Mouse (Mus musculus): ENCODE measurements around the gene Col15a1.

Gene Col15a1

DNA sequence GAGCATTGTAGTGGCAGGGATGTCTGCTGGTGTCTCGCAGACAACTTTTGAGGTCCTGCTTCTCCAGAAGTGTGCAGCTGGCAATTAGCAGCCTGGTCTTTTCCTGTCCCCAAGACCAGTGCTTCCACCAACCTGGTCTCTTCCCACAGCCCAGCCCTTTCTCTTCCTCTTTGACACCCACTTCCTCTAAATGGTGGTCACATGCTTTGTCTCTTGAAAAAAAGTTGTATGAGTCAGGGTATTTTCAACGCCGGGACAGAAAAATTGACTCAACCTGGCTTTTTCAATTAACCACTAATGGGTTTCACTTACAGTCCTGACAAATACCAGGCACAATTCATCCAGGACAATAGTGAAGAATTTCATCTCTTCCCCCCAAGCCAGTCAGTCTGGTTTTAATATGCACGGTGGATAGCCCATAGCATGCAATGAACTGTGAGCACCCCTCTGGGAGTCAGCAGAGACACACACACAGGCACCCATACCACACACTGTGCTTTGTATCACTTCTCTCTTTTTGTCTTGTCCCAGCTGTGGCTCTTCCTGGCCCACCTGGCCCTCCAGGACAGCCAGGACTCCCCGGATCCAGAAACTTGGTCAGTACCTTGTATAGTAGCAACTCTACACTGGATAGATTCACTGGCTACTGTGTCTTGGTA is 95.5 kb downstream of the Col15a1 start:
- CTCF ChIA-PET, result no interaction called here

DNA sequence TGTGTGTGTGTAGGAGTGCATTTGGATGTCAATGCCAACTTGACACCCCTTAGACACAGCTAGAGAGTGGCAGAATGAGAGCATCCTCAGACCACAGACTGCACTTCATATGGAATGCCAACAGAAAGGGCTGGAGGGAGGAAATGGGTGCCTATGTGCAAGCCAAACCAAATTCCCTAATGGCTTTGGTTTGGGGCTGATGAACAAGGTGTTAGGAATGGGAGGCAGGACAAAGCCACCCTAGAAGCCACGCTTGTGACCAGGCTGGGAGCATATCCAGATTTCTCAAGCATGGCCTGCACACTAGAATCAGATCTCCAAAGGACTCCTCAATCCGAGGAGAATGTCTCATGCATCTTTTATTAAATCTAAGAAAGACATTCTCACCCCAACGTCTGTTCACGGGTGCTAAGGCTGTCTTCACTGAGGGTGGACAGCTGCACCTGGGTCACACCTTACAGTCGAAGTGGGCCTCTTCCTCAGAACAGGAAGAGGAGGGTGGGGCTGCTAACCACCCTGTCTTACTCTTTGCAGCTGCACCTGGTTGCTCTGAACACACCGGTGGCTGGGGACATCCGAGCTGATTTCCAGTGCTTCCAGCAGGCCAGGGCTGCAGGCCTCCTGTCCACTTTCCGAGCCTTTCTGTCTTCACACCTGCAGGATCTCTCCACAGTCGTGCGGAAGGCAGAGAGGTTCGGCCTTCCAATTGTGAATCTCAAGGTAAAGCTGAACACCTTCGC is 102.1 kb downstream of the Col15a1 start:
- CTCF ChIA-PET, result interaction anchor here (0.6 kb wide), 1 partner anchor 11 kb away, joined by 3 read pairs; no protein-coding TSS in a partner anchor

DNA sequence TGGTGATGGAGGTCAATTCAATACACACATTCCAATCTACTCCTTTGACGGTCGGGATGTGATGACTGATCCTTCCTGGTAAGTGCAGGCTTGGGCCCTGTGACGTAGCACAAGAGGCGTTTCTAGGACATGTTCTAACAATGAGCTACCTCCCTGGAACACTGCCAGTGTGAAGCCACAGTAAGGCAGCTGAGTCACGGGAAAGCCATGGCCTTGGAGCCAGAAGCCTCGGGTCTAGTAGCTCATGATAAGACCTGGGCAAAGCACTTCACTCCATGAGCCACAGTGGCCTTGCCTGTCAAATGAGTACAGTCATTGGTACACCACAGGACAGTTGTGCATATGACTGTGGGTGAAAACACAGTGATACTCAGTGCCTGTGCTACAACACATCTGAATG is 102.9 kb downstream of the Col15a1 start:
- CTCF ChIA-PET, result no interaction called here

DNA sequence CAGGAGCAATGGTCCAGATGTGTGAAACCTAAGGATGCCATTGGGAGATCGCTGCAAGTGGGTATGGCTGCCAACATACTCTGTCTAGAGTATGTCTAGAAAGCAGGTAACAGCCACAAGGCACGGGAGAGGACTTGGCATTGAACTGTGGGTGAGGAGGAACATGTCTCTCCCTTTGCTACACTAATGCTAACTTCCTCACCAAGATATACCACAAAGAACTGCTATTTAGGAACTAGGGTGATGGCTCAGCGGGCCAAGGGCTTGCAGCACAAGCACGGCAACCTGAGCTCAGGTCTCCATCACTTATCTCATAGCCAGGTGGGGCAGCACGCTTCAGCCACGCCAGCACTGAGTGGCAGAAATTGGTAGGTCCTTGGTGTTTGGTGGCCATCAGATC is 103.5 kb downstream of the Col15a1 start:
- CTCF ChIA-PET, result no interaction called here

DNA sequence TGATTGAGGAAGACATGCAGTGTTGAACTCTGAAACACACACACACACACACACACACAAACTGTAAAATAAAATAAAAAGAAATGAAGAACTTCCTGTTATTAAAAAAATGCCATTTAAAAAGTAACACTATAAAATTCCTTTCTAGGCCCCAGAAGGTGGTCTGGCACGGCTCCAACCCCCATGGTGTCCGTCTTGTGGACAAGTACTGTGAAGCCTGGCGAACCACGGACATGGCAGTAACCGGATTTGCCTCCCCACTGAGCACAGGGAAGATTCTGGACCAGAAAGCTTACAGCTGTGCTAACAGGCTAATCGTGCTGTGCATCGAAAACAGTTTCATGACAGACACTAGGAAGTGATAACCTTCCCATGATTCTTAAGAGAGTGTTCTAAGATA is 104.0 kb downstream of the Col15a1 start:
- CTCF ChIA-PET, result no interaction called here

DNA sequence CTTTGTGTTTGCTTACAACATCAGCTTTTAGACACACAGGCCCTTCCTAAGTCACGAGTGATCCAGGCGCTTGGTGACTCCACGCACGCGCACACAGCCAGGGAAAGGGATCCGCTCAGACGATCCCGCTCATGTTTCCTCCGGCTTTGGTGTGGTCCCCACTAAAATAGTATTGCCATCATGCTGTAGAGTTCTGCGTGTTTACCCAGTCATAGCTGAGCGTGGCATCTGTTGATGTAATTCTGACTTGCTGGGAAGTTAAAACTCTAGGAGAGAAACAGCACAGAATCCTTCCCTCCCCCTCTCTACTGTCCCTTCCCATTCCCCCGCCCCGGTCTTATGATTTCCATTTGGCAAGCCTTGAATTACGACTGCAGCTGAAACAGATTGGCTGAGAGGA is 104.7 kb downstream of the Col15a1 start:
- CTCF ChIA-PET, result no interaction called here

DNA sequence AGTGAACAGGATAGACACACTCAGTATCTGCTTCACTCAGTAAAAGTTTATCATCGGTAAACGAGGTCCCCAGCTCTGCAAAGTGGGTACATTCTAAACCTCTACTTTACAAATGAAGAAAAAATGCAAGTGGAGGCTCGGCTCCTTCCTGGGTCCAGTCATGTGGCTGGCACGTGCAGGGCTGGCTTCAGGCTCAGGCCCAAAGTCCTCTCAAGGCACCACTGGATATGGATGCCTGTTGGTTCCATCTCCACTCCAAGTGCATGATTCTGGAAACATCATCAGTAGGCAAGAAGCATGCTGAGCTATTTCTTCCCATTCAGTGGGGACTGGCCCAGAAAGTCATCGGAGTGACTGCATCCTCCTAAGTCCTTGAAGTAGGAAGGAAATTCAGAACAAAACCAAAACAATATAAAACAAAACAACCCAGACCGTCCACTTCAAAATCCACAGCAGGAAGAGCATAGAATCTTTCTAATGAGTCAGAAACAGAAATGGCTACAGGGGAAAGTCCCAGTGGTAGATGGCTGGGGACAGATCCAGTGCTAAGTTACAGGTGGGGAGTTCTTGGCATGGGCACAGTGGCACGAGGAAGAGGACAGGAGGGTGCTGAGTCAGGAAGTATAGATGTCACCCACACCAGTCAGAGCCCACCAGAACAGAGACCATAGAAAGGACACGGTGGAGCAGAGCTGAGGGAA is 105.9 kb downstream of the Col15a1 start:
- CTCF ChIA-PET, result no interaction called here

DNA sequence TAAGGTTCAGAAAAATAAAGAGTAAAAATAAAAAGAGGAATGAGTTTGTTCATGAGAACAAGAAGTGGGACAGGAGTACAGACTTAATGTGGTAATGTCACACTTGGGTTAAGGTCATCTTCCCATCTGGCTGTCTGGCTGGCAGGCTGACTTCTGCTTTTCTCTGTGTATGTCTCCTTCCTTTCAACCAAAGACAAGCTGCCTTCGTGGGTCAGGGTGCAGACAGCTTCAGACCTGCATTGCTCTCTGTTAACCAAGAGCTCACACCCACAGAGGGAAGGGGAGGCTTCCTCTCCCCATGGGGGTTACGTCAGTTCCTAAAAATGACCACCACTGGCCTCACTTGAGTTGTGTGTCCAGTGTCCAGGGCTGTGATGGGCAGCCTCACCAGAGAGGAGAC is 107.5 kb downstream of the Col15a1 start:
- CTCF ChIA-PET, result interaction anchor here (0.7 to 1.1 kb wide), 2 partner anchors 13 to 14 kb away, joined by 3 read pairs; no protein-coding TSS in a partner anchor

DNA sequence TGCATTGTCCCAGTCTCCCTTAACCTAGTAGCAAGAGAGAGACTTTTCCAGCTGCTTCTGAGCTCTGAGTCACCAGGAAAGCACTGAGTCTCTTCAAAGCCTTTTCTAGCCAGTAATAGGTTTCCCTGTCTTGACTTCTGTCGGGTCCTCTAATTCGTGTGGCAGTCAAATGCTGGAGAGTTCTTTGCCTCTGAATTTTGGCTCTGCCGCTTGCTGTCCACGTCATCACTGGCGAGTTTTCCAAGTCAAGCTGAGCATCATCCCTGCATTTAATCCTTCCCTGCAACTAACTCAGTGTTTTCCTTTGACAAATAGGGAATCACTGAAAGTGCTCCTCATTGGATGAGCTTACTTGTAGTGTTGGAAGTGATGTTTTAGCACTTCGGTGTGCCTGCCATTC is 108.5 kb downstream of the Col15a1 start:
- CTCF ChIA-PET, result no interaction called here

DNA sequence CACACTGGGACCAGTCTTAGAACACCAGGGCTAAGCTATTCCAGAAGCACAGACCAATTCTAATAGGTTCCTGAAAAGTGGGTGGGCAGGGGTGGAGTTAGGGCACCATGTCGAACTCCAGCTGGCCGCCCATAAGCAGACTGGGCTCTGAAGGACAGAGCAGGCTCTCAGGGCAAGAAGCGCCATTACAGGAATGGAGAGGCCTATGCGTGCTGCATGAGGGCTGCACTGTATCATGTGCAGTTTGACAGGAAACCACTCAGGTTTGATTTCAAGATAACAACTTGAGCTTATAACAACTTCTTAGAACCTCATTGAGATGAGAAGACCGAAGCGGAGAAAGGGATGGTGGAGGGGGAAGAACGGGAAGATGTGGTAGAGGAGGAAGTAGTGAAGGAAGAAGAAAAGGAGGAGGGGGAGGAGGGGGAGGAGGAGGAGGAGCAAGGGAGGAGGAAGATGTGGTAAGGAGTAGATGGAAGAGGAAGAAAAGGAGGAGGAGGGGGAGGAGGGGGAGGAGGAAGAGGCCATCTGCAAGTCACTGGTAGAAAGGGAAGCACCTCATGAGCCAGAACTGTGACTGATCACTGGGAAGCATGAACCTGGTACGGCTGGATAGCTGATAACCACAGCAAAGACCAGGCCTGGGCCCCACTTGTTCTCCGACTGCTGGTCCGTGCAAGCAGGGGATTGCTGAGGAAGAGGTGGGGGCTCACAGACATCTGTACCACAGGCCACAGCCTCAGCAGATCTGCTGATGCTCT is 111.8 kb downstream of the Col15a1 start:
- CTCF ChIA-PET, result interaction anchor here (1.1 kb wide), 1 partner anchor 10 kb away, joined by 3 read pairs; no protein-coding TSS in a partner anchor

DNA sequence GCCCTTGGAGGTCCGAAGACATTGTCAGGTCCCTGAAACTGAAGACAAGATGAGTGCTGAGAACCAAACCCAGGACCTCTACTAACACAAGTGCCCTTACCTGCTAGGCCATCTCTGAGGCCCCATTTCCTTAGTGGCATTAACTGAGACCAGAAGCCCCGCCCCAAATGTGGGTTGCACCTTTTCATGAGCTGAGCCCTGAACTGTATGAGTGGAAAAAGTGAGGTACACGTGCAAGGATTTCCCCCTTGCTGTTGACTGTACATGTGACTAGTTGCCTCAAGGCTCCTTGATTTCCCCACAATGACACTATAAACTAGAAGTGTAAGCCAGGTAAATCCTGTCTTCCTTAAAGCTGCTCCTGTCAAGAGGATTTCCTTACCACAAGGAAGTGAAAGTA is 114.4 kb downstream of the Col15a1 start:
- CTCF ChIA-PET, result no interaction called here

DNA sequence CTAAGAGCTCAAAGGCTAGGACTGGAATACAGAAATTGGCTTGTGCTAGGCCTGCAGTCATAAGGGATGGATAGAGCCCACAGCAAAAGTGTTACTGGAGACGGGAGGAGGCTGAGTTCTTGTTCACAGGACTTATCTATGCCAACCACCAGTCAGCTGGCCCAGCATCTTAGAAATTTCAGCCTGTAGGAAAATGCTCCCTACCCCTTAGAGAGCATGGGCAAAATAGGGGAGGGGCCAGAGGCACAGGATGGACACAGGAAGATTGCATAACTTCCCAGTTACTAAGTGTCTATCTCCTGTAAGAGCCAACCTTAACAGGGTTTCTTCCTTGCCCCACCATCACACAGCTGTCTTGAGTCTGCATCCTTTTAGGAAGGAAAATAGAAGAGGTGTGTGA is 116.2 kb downstream of the Col15a1 start:
- CTCF ChIA-PET, result no interaction called here

DNA sequence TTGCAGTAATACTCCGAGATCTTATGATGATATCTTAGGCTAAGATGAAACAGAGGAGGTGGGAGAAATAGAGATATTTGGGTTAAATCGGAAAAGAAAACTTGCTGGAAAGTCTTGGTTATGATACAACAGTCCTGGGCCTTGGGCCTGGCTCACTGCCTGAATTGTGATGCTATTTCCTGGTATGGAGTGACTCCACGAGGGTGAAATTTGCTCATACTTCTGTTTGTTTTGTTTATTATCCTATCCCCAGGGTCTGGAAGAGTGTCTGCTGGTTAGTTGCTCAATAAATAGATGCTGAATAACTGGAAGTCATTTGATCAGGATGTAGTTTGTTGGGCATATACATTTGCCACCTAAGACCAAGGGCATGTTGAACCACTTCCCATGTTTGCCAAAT is 119.8 kb downstream of the Col15a1 start:
- CTCF ChIA-PET, result no interaction called here

DNA sequence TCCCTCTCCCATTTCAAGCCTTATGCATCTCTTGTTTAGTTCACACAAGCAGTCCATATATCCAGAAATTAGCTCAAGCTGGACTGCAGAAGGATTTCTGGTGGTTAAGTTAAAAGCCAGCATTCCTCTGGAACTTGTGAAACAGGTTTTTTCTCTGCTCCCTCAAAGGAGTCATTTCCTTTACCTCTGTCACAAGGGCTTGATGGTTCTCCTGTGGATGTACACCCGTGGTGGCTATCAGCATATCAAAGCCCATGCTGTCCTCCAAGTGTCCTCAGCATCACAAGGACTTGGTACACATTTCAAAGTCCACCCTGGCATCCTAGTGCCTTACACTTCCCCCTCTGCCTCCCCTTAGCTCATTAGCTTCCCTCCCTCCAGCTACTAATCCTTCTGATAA is 121.3 kb downstream of the Col15a1 start:
- CTCF ChIA-PET, result no interaction called here

DNA sequence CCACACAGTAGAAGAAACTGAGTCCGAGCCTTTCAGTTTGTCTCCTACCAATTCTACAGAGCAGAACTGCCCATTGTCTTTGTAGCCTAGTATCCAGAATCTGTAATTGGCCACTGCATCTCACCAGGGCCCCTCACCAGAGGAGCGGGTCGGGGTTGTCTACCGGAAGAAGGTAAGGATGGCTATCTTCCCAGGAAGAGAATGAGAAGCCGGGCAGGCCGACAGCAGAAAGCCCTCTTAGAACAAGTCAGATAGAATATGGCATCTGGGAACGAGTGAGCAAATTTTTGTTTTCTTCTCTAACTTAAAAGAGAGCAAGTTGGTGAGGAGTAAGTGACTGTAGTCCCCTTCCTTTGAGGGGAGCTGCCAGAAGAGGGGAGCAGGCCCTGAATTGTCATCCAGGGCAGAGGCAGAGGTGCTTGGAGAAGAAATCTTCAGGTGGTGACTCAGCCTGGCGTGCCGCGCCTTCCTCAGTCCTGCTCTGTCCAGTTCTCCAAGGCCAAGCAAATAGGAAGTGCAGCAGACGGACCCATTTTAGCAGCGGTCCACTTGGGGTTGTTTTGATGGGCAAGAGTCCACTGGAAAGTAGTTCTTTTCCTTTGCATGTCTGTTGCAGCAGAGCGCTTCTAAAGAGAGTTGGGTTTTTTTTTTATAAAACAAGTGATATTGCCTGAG is 122.6 kb downstream of the Col15a1 start:
- CTCF ChIA-PET, result interaction anchor here (0.8 kb wide), 1 partner anchor 10 kb away, joined by 3 read pairs; no protein-coding TSS in a partner anchor

DNA sequence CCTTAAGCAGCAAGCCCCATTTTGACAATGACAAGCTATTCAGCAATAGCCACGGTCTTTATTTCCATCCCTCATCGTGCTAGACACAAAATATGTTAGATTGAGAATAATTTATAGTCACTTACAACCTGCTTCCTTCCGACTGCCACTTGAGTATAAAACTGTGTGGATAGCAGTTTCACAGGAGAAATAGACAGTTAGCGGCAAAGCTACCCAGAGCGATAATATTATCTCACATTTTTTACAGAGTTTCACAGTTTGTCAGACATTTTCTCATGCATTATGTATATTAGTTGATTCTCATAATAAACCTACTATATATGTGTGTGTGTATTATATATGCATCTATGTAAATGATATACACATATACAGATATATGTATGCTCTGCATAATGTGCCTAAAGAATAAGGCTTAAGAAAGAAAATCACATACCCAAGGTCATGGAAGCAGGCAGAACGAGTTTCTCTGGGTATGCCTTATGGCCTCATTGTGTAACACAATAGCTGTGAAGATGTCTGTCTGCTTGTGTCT is 124.9 kb downstream of the Col15a1 start:
- CTCF ChIA-PET, result interaction anchor here (1.3 kb wide), 1 partner anchor 85 kb away, joined by 3 read pairs; no protein-coding TSS in a partner anchor

DNA sequence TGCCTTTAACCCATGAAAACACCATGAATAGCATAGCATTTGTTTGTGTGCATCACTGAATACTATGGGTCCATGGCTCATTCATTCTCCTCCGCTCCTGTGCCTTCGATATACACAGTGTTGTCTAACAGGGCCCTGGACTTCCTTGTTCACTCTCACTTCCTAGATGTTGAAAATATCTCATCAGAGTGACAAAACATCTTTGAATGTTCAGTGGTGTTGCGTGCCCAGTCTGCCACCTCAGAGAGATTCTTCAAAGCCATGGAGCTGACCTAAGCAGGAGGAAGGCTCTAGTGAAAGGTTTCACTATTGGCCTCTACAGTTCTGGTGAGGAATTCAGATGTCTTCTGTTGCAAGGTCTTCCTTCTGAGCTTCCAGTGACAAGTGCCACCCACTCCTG is 125.6 kb downstream of the Col15a1 start:
- CTCF ChIA-PET, result interaction anchor here (1.3 kb wide), 1 partner anchor 86 kb away, joined by 3 read pairs; no protein-coding TSS in a partner anchor

DNA sequence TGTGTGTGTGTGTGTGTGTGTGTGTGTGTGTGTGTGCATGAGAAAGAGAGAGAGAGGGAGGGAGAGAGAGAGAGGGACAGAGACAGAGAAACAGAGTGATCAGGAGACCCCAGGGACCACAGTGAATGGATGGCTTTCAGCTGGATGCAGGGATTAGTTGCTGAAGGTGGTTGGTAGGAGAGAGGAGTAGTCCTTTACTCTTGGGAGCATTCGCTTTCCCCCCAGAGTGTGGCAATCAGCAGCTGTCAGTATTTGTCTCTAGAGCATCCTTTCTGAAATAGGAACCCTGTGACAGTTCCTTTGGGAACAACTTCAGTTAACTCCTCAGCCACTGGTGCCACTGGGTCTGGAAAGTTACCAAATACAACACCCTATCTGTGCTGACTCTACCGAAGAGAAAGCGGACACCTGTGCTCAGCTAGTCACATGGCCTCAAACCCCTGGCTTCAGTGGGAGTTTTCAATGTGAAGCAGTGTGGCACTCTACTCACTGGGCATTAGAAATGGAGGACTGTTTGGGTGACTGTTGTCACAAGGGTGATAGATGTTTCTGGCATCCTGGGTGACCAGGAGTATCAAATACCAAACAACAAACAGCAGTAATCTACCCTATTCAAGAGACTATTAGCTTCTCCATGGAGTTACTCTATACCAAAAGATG is 129.1 kb downstream of the Col15a1 start:
- CTCF ChIA-PET, result interaction anchor here (0.7 kb wide), 1 partner anchor 62 kb away, joined by 3 read pairs; no protein-coding TSS in a partner anchor

DNA sequence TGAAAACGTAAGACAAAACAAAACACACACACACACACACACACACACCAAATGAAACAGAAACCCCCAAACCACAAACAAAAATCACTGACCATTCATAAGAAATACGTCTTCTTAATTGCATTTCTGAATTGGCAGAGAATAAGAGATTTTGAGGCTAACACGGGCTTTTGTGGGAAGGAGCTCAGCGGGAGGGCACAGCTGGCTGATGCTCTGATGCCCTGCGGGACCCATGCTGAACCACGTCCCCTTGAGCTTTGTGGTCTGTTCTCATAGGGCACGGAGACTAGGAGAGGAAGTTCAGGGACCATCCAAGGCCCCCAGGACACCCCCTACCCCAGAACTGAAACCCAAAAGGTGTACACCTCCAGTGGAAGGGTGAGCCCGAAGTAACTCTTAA is 134.7 kb downstream of the Col15a1 start:
- CTCF ChIA-PET, result no interaction called here

DNA sequence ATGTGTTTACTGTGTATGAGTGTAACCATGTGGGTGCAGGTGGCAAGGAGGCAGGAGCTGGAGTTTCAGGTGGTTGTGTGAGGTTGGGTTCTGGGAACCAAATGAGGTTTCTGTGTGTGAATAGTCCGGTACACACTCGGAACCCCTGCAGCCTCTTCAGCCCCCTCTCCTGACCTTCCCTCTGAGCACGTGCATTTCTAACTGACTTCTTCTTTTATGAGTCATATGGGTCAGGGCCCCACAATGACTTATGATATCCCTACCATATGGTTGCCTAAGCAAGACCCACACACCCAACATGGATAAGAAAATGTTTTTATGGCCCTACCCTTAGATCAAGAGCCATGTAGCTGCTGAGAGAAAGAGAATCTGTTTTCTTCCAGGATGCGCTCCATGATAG is 139.1 kb downstream of the Col15a1 start:
- CTCF ChIA-PET, result no interaction called here

Measured in spleen, embryonic (tissue).